Mouse (Mus musculus): ENCODE results near the gene Scamp4. TPM values are rescaled to one million over a fixed set of nuclear protein-coding genes. Genes with fewer than 3 reads are reported as not detected.
A peak's percentile ranks its signal among the peaks of the same experiment; 100 is the strongest.

Gene Scamp4
- total and polyA plus RNA-seq, 2 experiments from 2014 or later: 24.1 to 87.9 TPM

DNA sequence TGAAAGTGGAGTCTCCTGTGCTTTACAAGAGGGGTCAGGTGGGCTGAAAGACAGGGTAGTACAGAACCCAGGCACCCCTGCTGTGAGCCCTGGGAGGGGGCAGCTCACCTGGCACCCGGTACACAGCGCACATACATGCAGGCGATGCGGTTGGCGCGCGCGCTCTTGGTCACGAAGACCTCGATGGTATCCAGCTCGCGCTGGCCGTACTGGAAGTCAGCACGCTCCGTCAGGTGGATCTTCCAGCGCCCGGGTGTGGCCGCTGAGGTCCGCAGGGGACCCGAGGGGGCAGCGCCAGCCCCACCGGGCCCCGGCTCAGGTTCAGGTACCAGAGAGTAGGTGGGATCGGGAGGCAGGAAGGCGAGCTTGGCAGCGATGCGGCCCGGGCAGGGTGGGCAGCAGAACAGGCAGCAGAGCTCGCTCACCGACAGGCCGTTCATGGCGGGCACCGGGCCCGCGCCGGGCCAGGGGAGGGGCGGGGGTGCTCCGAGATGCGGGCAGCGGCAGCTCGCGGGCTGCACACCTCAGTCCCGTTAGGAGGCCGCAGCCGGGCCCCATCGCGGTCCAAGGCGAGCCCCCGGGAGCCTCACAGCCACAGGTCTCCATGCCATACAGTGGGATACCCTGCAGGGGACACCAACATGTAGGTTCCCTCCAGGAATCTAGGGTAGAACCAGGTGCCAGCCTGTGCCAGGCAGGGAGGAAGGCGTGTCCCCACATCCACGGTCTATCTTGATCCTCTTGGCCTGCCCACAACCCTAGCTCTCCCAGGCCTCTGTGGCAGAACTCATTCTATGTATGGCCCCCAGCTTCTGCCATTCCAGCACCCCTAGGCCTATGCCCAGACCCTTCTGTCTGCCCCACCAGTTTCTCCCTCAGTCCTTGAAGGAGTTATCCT, 16.0 kb upstream of the Scamp4 start:
- no peak overlapping the region for H3K9ac ChIP-seq
- no peak overlapping the region for H3K27ac ChIP-seq (ENCODE audit: low read depth, low read length)

GRCm38 (mm10) chr10:80587305-80587657, 15.4 kb upstream of the Scamp4 start:
- H3K4me1 ChIP-seq (ENCODE audit: insufficient read depth): peaks cover 10% of the 10 kb centered on the region
- H3K27ac ChIP-seq (ENCODE audit: low read depth, low read length): no peak overlapping the region
- ATAC-seq (no peak), DNase-seq (no peak)
- no peak for TF ChIP-seq CTCF (IDR thresholded peaks at IDR 0.05; ENCODE audit: low read depth)
- no peak overlapping the region; the same call in 1 of the 2 replicates for H3K4me2 ChIP-seq (ENCODE audit: low read depth)
- no peaks in the 10 kb centered on the region for H3K27me3 ChIP-seq (ENCODE audit: insufficient read depth, low read length)
- H3K9ac ChIP-seq: no peak overlapping the region
- no peak overlapping the region for H3K4me3 ChIP-seq (ENCODE audit: low read depth, low read length)
- H3K9me3 ChIP-seq (ENCODE audit: low read length): no peaks in the 10 kb centered on the region
- H3K36me3 ChIP-seq (ENCODE audit: insufficient read depth): peaks cover 25% of the 10 kb centered on the region
- WGBS: 51% methylated on average over 4 of the region's 4 CpGs

More for the DNA sequence above, 16.0 kb upstream of the Scamp4 start:
- Histone ChIP-seq H3K36me3 (ENCODE audit: insufficient read depth) (peaks cover 25% of the 10 kb centered on the region), H3K4me1 (ENCODE audit: insufficient read depth) (peaks cover 10% of the 10 kb centered on the region), H3K4me3 (ENCODE audit: low read depth, low read length) (no peak overlapping the region), H3K27me3 (ENCODE audit: insufficient read depth, low read length) (no peaks in the 10 kb centered on the region), H3K9me3 (ENCODE audit: low read length) (no peaks in the 10 kb centered on the region), H3K4me2 (ENCODE audit: low read depth) (no peak overlapping the region; the same call in 1 of the 2 replicates)
- no peak for TF ChIP-seq CTCF (IDR thresholded peaks at IDR 0.05; ENCODE audit: low read depth)
- ATAC-seq (no peak), DNase-seq (no peak)
- 96% methylated on average over 48 of the region's 51 CpGs for WGBS

GRCm38 (mm10) chr10:80589127-80589878, 13.4 kb upstream of the Scamp4 start:
- H3K9ac ChIP-seq: peak overlapping the region; percentile 90
- peak overlapping the region; percentile 98 for H3K4me2 ChIP-seq (ENCODE audit: low read depth)
- no peaks in the 10 kb centered on the region for H3K27me3 ChIP-seq (ENCODE audit: insufficient read depth, low read length)
- DNase-seq (no peak), ATAC-seq (no peak)
- H3K36me3 ChIP-seq (ENCODE audit: insufficient read depth): peaks cover 11% of the 10 kb centered on the region
- WGBS: 21% methylated on average over 12 of the region's 12 CpGs
- no peak for TF ChIP-seq CTCF (IDR thresholded peaks at IDR 0.05; ENCODE audit: low read depth)
- H3K9me3 ChIP-seq (ENCODE audit: low read length): no peaks in the 10 kb centered on the region
- H3K27ac ChIP-seq (ENCODE audit: low read depth, low read length): no peak overlapping the region
- peaks cover 10% of the 10 kb centered on the region for H3K4me1 ChIP-seq (ENCODE audit: insufficient read depth)
- peak overlapping the region; percentile 86 for H3K4me3 ChIP-seq (ENCODE audit: low read depth, low read length)

GRCm38 (mm10) chr10:80589879-80590854, 12.5 kb upstream of the Scamp4 start, which contains the start of gene Abhd17a:
Gene Abhd17a, minus strand, starts transcription at chr10:80590341.
- H3K9ac ChIP-seq: peak within 1 kb of the TSS; percentile 90
- no peak for TF ChIP-seq CTCF (IDR thresholded peaks at IDR 0.05; ENCODE audit: low read depth)
- H3K4me1 ChIP-seq (ENCODE audit: insufficient read depth): peaks cover 10% of the 10 kb centered on the region
- WGBS: 2% methylated on average over 64 of the region's 73 CpGs
- DNase-seq: peak; percentile 97
- no peaks in the 10 kb centered on the region for H3K27me3 ChIP-seq (ENCODE audit: insufficient read depth, low read length)
- peak within 1 kb of the TSS; percentile 86 for H3K4me3 ChIP-seq (ENCODE audit: low read depth, low read length)
- peak within 1 kb of the TSS; percentile 98 for H3K4me2 ChIP-seq (ENCODE audit: low read depth)
- peak; percentile 99 for ATAC-seq
- peaks cover 11% of the 10 kb centered on the region; the same call in 1 of the 2 replicates for H3K36me3 ChIP-seq (ENCODE audit: insufficient read depth)
- no peaks in the 10 kb centered on the region for H3K9me3 ChIP-seq (ENCODE audit: low read length)
- H3K27ac ChIP-seq (ENCODE audit: low read depth, low read length): peak within 1 kb of the TSS; percentile 75

- no peak overlapping the region for H3K27ac ChIP-seq (ENCODE audit: low read depth, low read length)
- no peaks in the 10 kb centered on the region; the same call in 1 of the 2 replicates for H3K27me3 ChIP-seq (ENCODE audit: insufficient read depth, low read length)
- no peaks in the 10 kb centered on the region for H3K4me1 ChIP-seq (ENCODE audit: insufficient read depth)
- H3K9ac ChIP-seq: no peak overlapping the region
- no peak for DNase-seq
- H3K4me3 ChIP-seq (ENCODE audit: low read depth, low read length): no peak overlapping the region
- ATAC-seq: no peak
- H3K9me3 ChIP-seq (ENCODE audit: low read length): no peaks in the 10 kb centered on the region
- TF ChIP-seq CTCF (IDR thresholded peaks at IDR 0.05; ENCODE audit: low read depth): no peak
- no peak overlapping the region for H3K4me2 ChIP-seq (ENCODE audit: low read depth)
- H3K36me3 ChIP-seq (ENCODE audit: insufficient read depth): no peaks in the 10 kb centered on the region
- WGBS: 45% methylated on average over 4 of the region's 4 CpGs
Observed at GRCm38 (mm10) chr10:80596318-80596717, 6.4 kb upstream of the Scamp4 start.

- H3K4me1 ChIP-seq (ENCODE audit: insufficient read depth): peaks cover 12% of the 10 kb centered on the region; the same call in 1 of the 2 replicates
- ATAC-seq: no peak
- TF ChIP-seq CTCF (IDR thresholded peaks at IDR 0.05; ENCODE audit: low read depth): no peak
Observed at GRCm38 (mm10) chr10:80603364-80603763, 692 bp downstream of the Scamp4 start.

More at GRCm38 (mm10) chr10:80603364-80603763, 692 bp downstream of the Scamp4 start:
- Histone ChIP-seq H3K4me3 (ENCODE audit: low read depth, low read length) (peak overlapping the region; percentile 64), H3K9ac (peak overlapping the region; percentile 57), H3K36me3 (ENCODE audit: insufficient read depth) (peaks cover 23% of the 10 kb centered on the region), H3K27me3 (ENCODE audit: insufficient read depth, low read length) (no peaks in the 10 kb centered on the region; the same call in 1 of the 2 replicates), H3K9me3 (ENCODE audit: low read length) (no peaks in the 10 kb centered on the region), H3K27ac (ENCODE audit: low read depth, low read length) (peak overlapping the region; percentile 93), H3K4me2 (ENCODE audit: low read depth) (peak overlapping the region; percentile 66)
- no peak for DNase-seq
- 36% methylated on average over 7 of the region's 7 CpGs for WGBS
